Mouse (Mus musculus) layer of hippocampus, postnatal 25 days (tissue): ENCODE data around the gene Tmem189. TPM values are rescaled to one million over a fixed set of nuclear protein-coding genes. Genes with fewer than 3 reads are reported as not detected.
"Not testable (repeated sequence)": the region's sequence is repeated elsewhere in the genome, so short reads cannot be mapped to it uniquely, and the experiment has no call there.

Experiments used
- DNase-seq, 2 experiments: peaks; one replicate each; pipeline ENCODE4 v3.0.0; 2022; ENCODE audit warnings: mixed read lengths in 2 of 2, low spot score in 1 of 2; ENCODE audit errors: extremely low spot score in 1 of 2
- total RNA-seq, 2 experiments: library from RNA; stranded (reverse); gene quantifications; 2 replicates each; pipeline ENCODE4 v1.2.3; 2021

Gene Tmem189
- total RNA-seq, 2 experiments from 2014 or later, result 57.3 to 60.3 TPM

- no peak for DNase-seq
These were observed 60.8 kb downstream of the Tmem189 start for GRCm38 (mm10) chr2:167628872-167629271.

- no peak for DNase-seq
These were observed 62.6 kb downstream of the Tmem189 start for GRCm38 (mm10) chr2:167627019-167627418.

- no peak for DNase-seq
These were observed 64.0 kb downstream of the Tmem189 start for GRCm38 (mm10) chr2:167625670-167626069.

GRCm38 (mm10) chr2:167624368-167625075 lies 65.1 kb downstream of the Tmem189 start:
- no peak for DNase-seq

GRCm38 (mm10) chr2:167622965-167623364 lies 66.7 kb downstream of the Tmem189 start:
- no peak for DNase-seq

- DNase-seq, result no peak
These were observed 67.3 kb downstream of the Tmem189 start for GRCm38 (mm10) chr2:167622352-167622751.

GRCm38 (mm10) chr2:167621255-167622087 lies 68.2 kb downstream of the Tmem189 start:
- no peak for DNase-seq

- no peak for DNase-seq
These were observed 72.2 kb downstream of the Tmem189 start for GRCm38 (mm10) chr2:167617472-167617871.

GRCm38 (mm10) chr2:167617034-167617433 lies 72.6 kb downstream of the Tmem189 start:
- no peak for DNase-seq

- DNase-seq, result not testable (repeated sequence)
These were observed 76.3 kb downstream of the Tmem189 start for GRCm38 (mm10) chr2:167613335-167613734.

GRCm38 (mm10) chr2:167612122-167612521 lies 77.5 kb downstream of the Tmem189 start:
- no peak for DNase-seq

- no peak for DNase-seq
These were observed 78.3 kb downstream of the Tmem189 start for GRCm38 (mm10) chr2:167611287-167611686.

GRCm38 (mm10) chr2:167606745-167607123 lies 82.9 kb downstream of the Tmem189 start:
- no peak for DNase-seq

- DNase-seq, result no peak
These were observed 83.5 kb downstream of the Tmem189 start for GRCm38 (mm10) chr2:167605817-167606744.

GRCm38 (mm10) chr2:167605178-167605794 lies 84.3 kb downstream of the Tmem189 start:
- DNase-seq, result peak; percentile 87 to 95

- DNase-seq, result no peak
These were observed 86.6 kb downstream of the Tmem189 start for GRCm38 (mm10) chr2:167602978-167603377.

GRCm38 (mm10) chr2:167602364-167602763 lies 87.3 kb downstream of the Tmem189 start:
- no peak for DNase-seq

- DNase-seq, result no peak
These were observed 89.1 kb downstream of the Tmem189 start for GRCm38 (mm10) chr2:167600481-167600995.

GRCm38 (mm10) chr2:167599917-167600316 lies 89.7 kb downstream of the Tmem189 start:
- DNase-seq, result no peak

GRCm38 (mm10) chr2:167599195-167599594 lies 90.4 kb downstream of the Tmem189 start:
- DNase-seq, result no peak
